Mouse (Mus musculus) lung, embryonic 14.5 days (tissue): ENCODE results near the gene G3bp1. TPM values are rescaled to one million over a fixed set of nuclear protein-coding genes. Genes with fewer than 3 reads are reported as not detected.

Source experiments
- ATAC-seq: fragments of 200-750 bp; cut with Nextera tagmentation; 2 replicates; pipeline ENCODE4 v1.8.0; 2017; ENCODE audit warnings: mild to moderate bottlenecking, moderate TSS enrichment, moderate library complexity; ENCODE audit not compliant: insufficient read depth
- DNase-seq: peaks from one replicate; pipeline ENCODE4 v3.0.0-alpha.2; 2015
- H3K27ac ChIP-seq: fragments of 300-500 bp; sonication (generic); 2 replicates; pipeline ENCODE4 v1.5.1; 2014; ENCODE audit warnings: low read depth, mild to moderate bottlenecking, moderate library complexity
- H3K27me3 ChIP-seq: fragments of 300-500 bp; sonication (generic); 2 replicates; pipeline ENCODE4 v1.6.1; 2014; ENCODE audit warnings: low read length, control low read depth; ENCODE audit not compliant: insufficient read depth
- H3K36me3 ChIP-seq: fragments of 300-500 bp; sonication (generic); 2 replicates; pipeline ENCODE4 v1.6.1; 2014; ENCODE audit warnings: control low read depth; ENCODE audit not compliant: insufficient read depth
- H3K4me1 ChIP-seq: fragments of 300-500 bp; sonication (generic); 2 replicates; pipeline ENCODE4 v1.6.1; 2014; ENCODE audit warnings: antibody characterized with exemption, control low read depth; ENCODE audit not compliant: insufficient read depth
- H3K4me2 ChIP-seq: fragments of 300-500 bp; sonication (generic); 2 replicates; pipeline ENCODE4 v1.6.1; 2014; ENCODE audit warnings: mild to moderate bottlenecking
- H3K4me3 ChIP-seq: fragments of 300-500 bp; sonication (generic); 2 replicates; pipeline ENCODE4 v1.5.1; 2014; ENCODE audit warnings: low read depth, low read length
- H3K9ac ChIP-seq: fragments of 300-500 bp; sonication (generic); 2 replicates; pipeline ENCODE4 v1.6.1; 2014
- H3K9me3 ChIP-seq: fragments of 300-500 bp; sonication (generic); 2 replicates; pipeline ENCODE4 v1.6.1; 2016; ENCODE audit warnings: low read depth, low read length, control low read depth
- CTCF ChIP-seq: IDR thresholded peaks from 2 replicates; pipeline ENCODE4 v1.5.1; 2016; ENCODE audit warnings: antibody characterized with exemption, low read depth
- WGBS: fragments of 180-500 bp; shearing (Covaris S2); extraction: QIAGEN DNeasy Blood & Tissue Kit; methylation state at CpG from one replicate; pipeline ENCODE4 v1.1.7; 2014; 5-methylcytosine and 5-hydroxymethylcytosine counted together
- polyA plus RNA-seq: library from polyadenylated mRNA; unstranded; fragments of >200 nt; fragmentation: Nextera tagmentation; extraction: Ambion mirVana; gene quantifications from 2 replicates; pipeline ENCODE4 v1.2.1, GENCODE M21; 2014

Gene G3bp1
- polyA plus RNA-seq, 1 experiment from 2014 or later = 217 TPM

DNA sequence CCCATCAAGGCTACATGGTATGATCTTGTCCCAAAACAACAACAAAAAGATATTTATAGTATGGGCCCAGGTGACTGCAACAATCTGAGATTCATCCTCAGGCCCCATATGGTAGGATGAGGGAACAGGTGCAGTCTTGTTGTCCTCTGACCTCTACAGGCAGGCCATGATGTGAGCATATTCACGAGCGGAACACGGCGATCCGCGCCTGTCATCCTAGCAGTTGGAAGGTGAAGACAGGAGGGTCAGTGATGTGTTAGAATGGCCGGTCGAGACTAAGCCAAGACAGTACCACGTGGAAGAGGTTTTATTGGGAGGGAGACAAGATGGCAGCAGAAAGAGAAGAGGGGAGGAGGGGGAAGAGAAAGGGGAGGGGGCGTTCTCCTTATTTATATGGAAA is 4.8 kb upstream of the G3bp1 start:
- H3K36me3 ChIP-seq = no peaks in the 10 kb centered on the region
- H3K4me2 ChIP-seq = no peak overlapping the region
- DNase-seq (no peak), ATAC-seq (no peak)
- WGBS = 79% methylated on average over 10 of the region's 10 CpGs
- H3K27ac ChIP-seq = no peak overlapping the region
- H3K27me3 ChIP-seq = no peaks in the 10 kb centered on the region
- peaks cover 10% of the 10 kb centered on the region; the same call in 1 of the 2 replicates for H3K4me1 ChIP-seq
- no peaks in the 10 kb centered on the region for H3K9me3 ChIP-seq
- no peak overlapping the region for H3K4me3 ChIP-seq
- no peak for TF ChIP-seq CTCF
- no peak overlapping the region for H3K9ac ChIP-seq

DNA sequence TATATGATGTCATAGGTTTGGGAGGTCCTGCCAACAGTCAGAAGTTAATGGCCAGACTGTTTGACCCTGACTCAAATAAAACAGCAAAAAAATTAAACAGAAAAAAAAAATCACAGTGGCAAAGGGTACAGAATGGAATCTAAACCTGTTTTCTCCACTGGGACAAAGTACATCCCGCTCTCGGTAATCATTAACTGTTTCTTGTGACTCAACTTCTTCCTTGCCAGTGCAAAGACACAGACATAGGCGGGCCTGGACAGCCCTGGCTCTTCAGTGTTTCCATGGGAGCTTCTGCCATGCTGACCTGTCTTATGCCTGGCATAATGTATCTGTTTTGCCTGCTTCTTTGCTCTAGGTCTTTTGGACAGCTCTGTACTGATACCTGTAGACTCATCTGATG is 4.3 kb upstream of the G3bp1 start:
- Histone ChIP-seq H3K4me3 (no peak overlapping the region), H3K9ac (no peak overlapping the region), H3K4me2 (no peak overlapping the region), H3K4me1 (0 out of 2 replicates have a peak, but pooled peaks cover 8% of the 10 kb centered on the region), H3K27ac (no peak overlapping the region), H3K9me3 (no peaks in the 10 kb centered on the region), H3K36me3 (no peaks in the 10 kb centered on the region), H3K27me3 (no peaks in the 10 kb centered on the region)
- 76% methylated on average over 3 of the region's 3 CpGs for WGBS
- DNase-seq = no peak
- ATAC-seq = no peak
- TF ChIP-seq CTCF = no peak

DNA sequence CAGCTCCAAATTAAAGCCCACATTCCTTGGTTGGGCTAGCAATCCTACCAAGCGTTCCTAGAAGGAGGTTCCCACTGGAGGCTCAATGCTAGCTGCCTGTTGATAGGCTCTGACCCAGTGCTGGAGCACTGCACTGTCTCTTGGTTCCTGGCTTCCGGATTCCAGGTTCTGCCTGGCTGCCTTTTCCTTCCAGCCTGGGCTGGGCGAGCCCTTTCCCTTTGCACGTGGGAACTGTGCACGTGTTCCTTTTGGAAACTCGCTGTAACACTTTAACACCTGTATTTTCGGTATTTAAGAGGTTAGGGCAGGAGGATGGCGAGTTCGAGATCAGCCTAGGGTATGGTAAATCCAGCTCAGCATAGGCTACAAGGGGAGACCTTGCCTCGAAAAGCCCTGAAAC is 1.5 kb upstream of the G3bp1 start:
- H3K27ac ChIP-seq = peak overlapping the region; percentile 93
- peak overlapping the region; percentile 63 for H3K9ac ChIP-seq

DNA sequence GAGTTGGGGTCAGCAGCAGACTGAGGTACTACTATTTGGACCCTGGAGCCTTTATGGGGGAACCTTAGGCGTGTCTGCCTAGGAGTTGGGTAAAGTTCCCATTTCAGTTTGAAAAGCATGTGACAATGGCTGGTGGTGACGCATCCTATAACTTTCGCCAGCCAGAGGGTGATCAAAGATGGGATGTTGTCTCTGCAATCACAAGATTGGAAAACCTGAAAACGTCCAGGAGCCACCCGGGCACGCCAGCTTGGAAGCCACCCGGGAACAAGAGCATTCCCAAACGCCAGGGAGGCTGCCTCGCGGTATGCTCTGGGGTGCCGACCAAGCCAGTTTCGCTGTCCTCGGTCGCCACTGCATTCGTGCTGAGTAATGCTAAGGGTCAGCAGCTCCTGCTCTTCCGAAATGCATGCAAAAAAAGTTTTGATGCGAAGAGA is 856 bp upstream of the G3bp1 start:
- Histone ChIP-seq H3K36me3 (peaks cover 20% of the 10 kb centered on the region; the same call in 1 of the 2 replicates), H3K27ac (peak overlapping the region; percentile 93), H3K27me3 (no peaks in the 10 kb centered on the region), H3K4me1 (0 out of 2 replicates have a peak, but pooled peaks cover 5% of the 10 kb centered on the region), H3K4me3 (peak overlapping the region; percentile 100), H3K9ac (peak overlapping the region; percentile 63), H3K9me3 (no peaks in the 10 kb centered on the region), H3K4me2 (peak overlapping the region; percentile 81)
- ATAC-seq (peak; percentile 16), DNase-seq (no peak)
- no peak for TF ChIP-seq CTCF
- WGBS = 4% methylated on average over 17 of the region's 17 CpGs

More for the DNA sequence above, 1.5 kb upstream of the G3bp1 start:
- H3K27me3 ChIP-seq = no peaks in the 10 kb centered on the region
- TF ChIP-seq CTCF = no peak
- 0 out of 2 replicates have a peak, but pooled peaks cover 5% of the 10 kb centered on the region for H3K4me1 ChIP-seq
- WGBS = 72% methylated on average over 10 of the region's 10 CpGs
- peaks cover 17% of the 10 kb centered on the region; the same call in 1 of the 2 replicates for H3K36me3 ChIP-seq
- no peaks in the 10 kb centered on the region for H3K9me3 ChIP-seq
- DNase-seq (peak; percentile 14), ATAC-seq (no peak)
- H3K4me2 ChIP-seq = peak overlapping the region; percentile 81
- H3K4me3 ChIP-seq = peak overlapping the region; percentile 100

DNA sequence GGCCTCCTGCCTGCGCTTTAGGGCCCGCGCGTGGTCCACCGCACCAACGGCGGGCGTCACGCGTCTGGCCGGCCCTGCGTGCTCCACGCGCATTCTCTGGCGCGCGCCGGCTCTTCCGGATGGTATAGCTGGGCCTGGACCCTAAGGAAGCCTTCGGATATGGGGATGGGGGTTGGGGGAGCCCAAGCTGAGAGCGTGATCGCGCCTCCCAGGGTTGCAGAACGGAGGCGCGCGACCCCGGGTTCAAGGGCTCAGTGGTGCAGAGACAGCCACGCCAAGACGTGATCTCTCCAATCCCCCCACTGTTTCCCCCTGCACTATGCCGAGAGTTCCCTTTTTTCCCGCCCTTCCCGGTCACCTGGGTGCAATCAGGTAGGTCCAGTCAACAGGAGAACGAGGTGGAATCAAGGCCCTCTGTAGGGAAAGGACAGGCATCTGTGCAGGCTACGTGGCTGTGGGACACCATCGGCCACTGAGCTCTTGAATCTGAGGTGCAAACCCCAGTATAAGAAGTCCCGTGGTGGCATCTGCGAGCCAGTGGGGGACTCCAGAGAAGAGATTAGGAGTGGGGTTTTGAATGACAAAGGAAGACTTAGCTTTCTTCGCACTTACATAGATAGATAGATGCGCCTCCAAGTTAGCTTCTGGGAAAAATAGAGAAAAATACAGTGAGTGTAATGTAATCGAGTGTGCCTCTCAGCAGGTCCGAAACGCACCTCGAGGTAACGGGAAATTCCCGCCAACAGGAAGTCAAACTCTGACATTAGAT is 622 bp downstream of the G3bp1 start:
- H3K27ac ChIP-seq = peak overlapping the region; percentile 88
- peak; percentile 40 for DNase-seq
- H3K4me1 ChIP-seq = 0 out of 2 replicates have a peak, but pooled peaks cover 5% of the 10 kb centered on the region
- H3K4me2 ChIP-seq = peak overlapping the region; percentile 84
- H3K36me3 ChIP-seq = peaks cover 32% of the 10 kb centered on the region; the same call in 1 of the 2 replicates
- H3K4me3 ChIP-seq = peak overlapping the region; percentile 100
- peak overlapping the region; percentile 97 for H3K9ac ChIP-seq
- H3K27me3 ChIP-seq = no peaks in the 10 kb centered on the region
- ATAC-seq = no peak; the same call in 1 of the 2 replicates
- H3K9me3 ChIP-seq = no peaks in the 10 kb centered on the region
- under 1% methylated on average over 45 of the region's 46 CpGs for WGBS
- TF ChIP-seq CTCF = no peak

DNA sequence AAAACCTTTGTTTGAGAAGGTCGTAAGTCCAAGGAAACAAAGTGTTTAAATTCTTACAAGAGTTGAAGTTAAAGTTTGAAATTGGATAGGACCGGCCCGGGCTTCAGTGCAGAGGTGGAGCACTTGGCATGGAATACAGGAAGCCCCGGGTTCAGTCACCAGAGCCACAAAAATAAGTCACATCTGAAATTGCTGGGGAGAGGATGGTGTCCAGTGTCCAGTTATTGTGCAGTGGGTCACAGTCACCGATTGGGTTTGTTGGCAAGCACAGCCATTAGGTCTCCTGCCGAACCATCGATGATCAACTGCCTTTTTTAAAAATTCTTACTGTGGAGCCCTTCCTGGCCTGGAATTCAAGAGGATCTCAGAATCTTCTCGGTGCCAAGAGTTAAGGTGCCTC is 1.3 kb downstream of the G3bp1 start:
- no peaks in the 10 kb centered on the region for H3K27me3 ChIP-seq
- no peak overlapping the region for H3K27ac ChIP-seq
- WGBS = 34% methylated on average over 8 of the region's 8 CpGs

DNA sequence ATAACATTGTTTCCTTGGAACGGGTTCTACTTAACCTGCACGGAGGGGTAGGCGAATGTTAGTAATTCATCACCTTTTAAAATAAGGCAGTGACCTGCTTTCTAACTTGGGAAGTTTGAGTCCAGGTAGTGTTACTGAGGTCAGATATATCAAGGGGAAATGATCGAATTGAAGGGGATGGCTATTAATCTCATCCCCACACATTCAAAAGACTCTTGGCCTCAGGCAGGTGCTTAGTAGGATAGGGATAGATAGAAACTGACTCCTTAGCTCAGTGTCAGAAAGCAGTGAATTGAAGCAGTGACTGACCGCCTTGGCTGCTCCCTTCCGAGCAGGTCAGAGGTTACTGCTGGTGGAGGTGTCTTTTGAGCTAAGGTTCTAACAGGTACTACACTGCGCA is 2.0 kb downstream of the G3bp1 start:
- Histone ChIP-seq H3K4me3 (peak overlapping the region; percentile 100), H3K4me2 (peak overlapping the region; percentile 84), H3K4me1 (0 out of 2 replicates have a peak, but pooled peaks cover 5% of the 10 kb centered on the region), H3K9me3 (no peaks in the 10 kb centered on the region), H3K27ac (no peak overlapping the region), H3K36me3 (peaks cover 32% of the 10 kb centered on the region; the same call in 1 of the 2 replicates), H3K27me3 (no peaks in the 10 kb centered on the region), H3K9ac (peak overlapping the region; percentile 97; the same call in 1 of the 2 replicates)
- DNase-seq (no peak), ATAC-seq (no peak)
- no peak for TF ChIP-seq CTCF
- 88% methylated on average over 7 of the region's 7 CpGs for WGBS

More for the DNA sequence above, 1.3 kb downstream of the G3bp1 start:
- TF ChIP-seq CTCF = no peak
- H3K9me3 ChIP-seq = no peaks in the 10 kb centered on the region
- peak overlapping the region; percentile 84 for H3K4me2 ChIP-seq
- ATAC-seq (no peak), DNase-seq (peak; percentile 24)
- H3K4me1 ChIP-seq = 0 out of 2 replicates have a peak, but pooled peaks cover 5% of the 10 kb centered on the region
- peak overlapping the region; percentile 97 for H3K9ac ChIP-seq
- H3K36me3 ChIP-seq = peaks cover 32% of the 10 kb centered on the region; the same call in 1 of the 2 replicates
- peak overlapping the region; percentile 100 for H3K4me3 ChIP-seq
